Mouse (Mus musculus) midbrain, embryonic 16.5 days (tissue): ENCODE results near the gene Eme1. TPM values are rescaled to one million over a fixed set of nuclear protein-coding genes. Genes with fewer than 3 reads are reported as not detected.

ENCODE experiments used
- ATAC-seq: fragments of 200-750 bp; cut with Nextera tagmentation; 2 replicates; pipeline ENCODE4 v1.8.0; 2017; ENCODE audit warnings: moderate TSS enrichment
- H3K27ac ChIP-seq: fragments of 300-500 bp; sonication (generic); 2 replicates; pipeline ENCODE4 v1.5.1; 2014; ENCODE audit warnings: mild to moderate bottlenecking, low read length, mixed read lengths
- H3K27me3 ChIP-seq: fragments of 300-500 bp; sonication (generic); 2 replicates; pipeline ENCODE4 v1.6.1; 2014; ENCODE audit warnings: low read depth, low read length, mixed read lengths; ENCODE audit not compliant: control insufficient read depth, insufficient read depth
- H3K36me3 ChIP-seq: fragments of 300-500 bp; sonication (generic); 2 replicates; pipeline ENCODE4 v1.6.1; 2014; ENCODE audit warnings: mild to moderate bottlenecking, low read length, moderate library complexity, mixed read lengths; ENCODE audit not compliant: control insufficient read depth, insufficient read depth
- H3K4me1 ChIP-seq: fragments of 300-500 bp; sonication (generic); 2 replicates; pipeline ENCODE4 v1.6.1; 2014; ENCODE audit warnings: mild to moderate bottlenecking, low read length, mixed read lengths; ENCODE audit not compliant: control insufficient read depth, insufficient read depth
- H3K4me2 ChIP-seq: fragments of 300-500 bp; sonication (generic); 2 replicates; pipeline ENCODE4 v1.6.1; 2014; ENCODE audit warnings: mild to moderate bottlenecking, low read length, mixed read lengths
- H3K4me3 ChIP-seq: fragments of 300-500 bp; sonication (generic); 2 replicates; pipeline ENCODE4 v1.5.1; 2014; ENCODE audit warnings: low read depth, mild to moderate bottlenecking, low read length, moderate library complexity, mixed read lengths
- H3K9ac ChIP-seq: fragments of 300-500 bp; sonication (generic); 2 replicates; pipeline ENCODE4 v1.6.1; 2014; ENCODE audit warnings: low read depth, low read length, mixed read lengths
- H3K9me3 ChIP-seq: fragments of 300-500 bp; sonication (generic); replicated peaks from 2 replicates; pipeline ENCODE4 v1.6.1; 2014; ENCODE audit warnings: mild to moderate bottlenecking, low read length, mixed read lengths; ENCODE audit not compliant: control insufficient read depth, poor library complexity, severe bottlenecking
- WGBS: fragments of 180-500 bp; shearing (Covaris S2); extraction: QIAGEN DNeasy Blood & Tissue Kit; methylation state at CpG from one replicate; pipeline ENCODE4 v1.1.7; 2014; 5-methylcytosine and 5-hydroxymethylcytosine counted together
- polyA plus RNA-seq: library from polyadenylated mRNA; unstranded; fragments of >200 nt; fragmentation: Nextera tagmentation; extraction: Ambion mirVana; gene quantifications from 2 replicates; pipeline ENCODE4 v1.2.1, GENCODE M21; 2015

Gene Eme1
- polyA plus RNA-seq, 1 experiment from 2014 or later = 2.2 TPM

GRCm38 (mm10) chr11:94596311-94596852 lies 57.4 kb downstream of the Eme1 start:
- Histone ChIP-seq H3K9me3 (no peaks in the 10 kb centered on the region), H3K4me1 (peaks cover 1% of the 10 kb centered on the region; the same call in 1 of the 2 replicates), H3K27ac (no peak overlapping the region), H3K4me2 (no peak overlapping the region), H3K36me3 (no peaks in the 10 kb centered on the region), H3K4me3 (no peak overlapping the region), H3K9ac (no peak overlapping the region), H3K27me3 (no peaks in the 10 kb centered on the region)
- WGBS = 71% methylated on average over 7 of the region's 7 CpGs
- no peak for ATAC-seq

Other genes starting within 250 kb of the Eme1 start
- 18.4 and 21.2 TPM in 2 replicates for gene Cacna1g, start 179.8 kb downstream of the Eme1 start, polyA plus RNA-seq
- gene Spata20, start 167.8 kb downstream of the Eme1 start, polyA plus RNA-seq = 0.43 and 0.66 TPM in 2 replicates
- 0.43 and 0.57 TPM in 2 replicates for gene Epn3, start 154.0 kb downstream of the Eme1 start, polyA plus RNA-seq
- 4.9 and 5.6 TPM in 2 replicates for gene Mycbpap, start 132.2 kb downstream of the Eme1 start, polyA plus RNA-seq
- 9.4 and 11.4 TPM in 2 replicates for gene Rsad1, start 104.7 kb downstream of the Eme1 start, polyA plus RNA-seq
- gene Chad, start 88.9 kb downstream of the Eme1 start, polyA plus RNA-seq = 0.43 and 0.61 TPM in 2 replicates
- gene Acsf2, start 52.1 kb downstream of the Eme1 start, polyA plus RNA-seq = 1.2 and 1.9 TPM in 2 replicates
- 151 and 158 TPM in 2 replicates for gene Lrrc59, start 24.2 kb downstream of the Eme1 start, polyA plus RNA-seq
- 126 and 134 TPM in 2 replicates for gene Mrpl27, start 197 bp downstream of the Eme1 start, polyA plus RNA-seq
- 11.6 and 11.8 TPM in 2 replicates for gene Xylt2, start 23.6 kb upstream of the Eme1 start, polyA plus RNA-seq
- gene Gm11541, start 50.5 kb upstream of the Eme1 start, polyA plus RNA-seq = not detected in 2 replicates
- gene Cdc34b, start 87.8 kb upstream of the Eme1 start, polyA plus RNA-seq = 0.15 TPM in 1 of 2 replicates, not detected in the other
- gene Tmem92, start 128.7 kb upstream of the Eme1 start, polyA plus RNA-seq = not detected in 2 replicates